ENCODE assay signal across 15 mouse cellular contexts in genomic region chr9:72166611-72167010, GRCm38 (mm10).
"Had no signal": no experiment of that assay in that cellular context is flagged by ENCODE, and none has a peak within 500 bp of the region (broad histone marks: within the 10 kb centered on the region; RNA-seq: fewer than 3 reads in every experiment).

No protein-coding gene starts in this region.

- DNase-seq: kidney, adult 18-20 months; kidney, postnatal 10 days; kidney, postnatal 4 days; lung, embryonic 14.5 days; lung, postnatal 10 days; lung, postnatal 4 days had no signal

- H3K4me3 ChIP-seq: intestine, embryonic 15.5 days; layer of hippocampus, adult 2 months; left cerebral cortex, adult 2 months; limb, embryonic 10.5 days; liver, embryonic 15.5 days; midbrain, embryonic 10.5 days; midbrain, embryonic 15.5 days; neural tube, embryonic 12.5 days had no signal

- H3K36me3 ChIP-seq: intestine, embryonic 15.5 days; limb, embryonic 10.5 days; liver, embryonic 15.5 days; midbrain, embryonic 10.5 days; midbrain, embryonic 15.5 days; neural tube, embryonic 12.5 days had no signal

- H3K9ac ChIP-seq: intestine, embryonic 15.5 days; liver, embryonic 15.5 days; lung, embryonic 14.5 days; midbrain, embryonic 15.5 days; neural tube, embryonic 12.5 days had no signal

- H3K27ac ChIP-seq: intestine, embryonic 15.5 days; layer of hippocampus, adult 2 months; left cerebral cortex, adult 2 months; limb, embryonic 10.5 days; liver, embryonic 15.5 days; midbrain, embryonic 10.5 days; midbrain, embryonic 15.5 days; neural tube, embryonic 12.5 days had no signal

- H3K27me3 ChIP-seq: intestine, embryonic 15.5 days; liver, embryonic 15.5 days; midbrain, embryonic 15.5 days; neural tube, embryonic 12.5 days had no signal

- H3K9me3 ChIP-seq: intestine, embryonic 15.5 days; limb, embryonic 10.5 days; liver, embryonic 15.5 days; midbrain, embryonic 10.5 days; midbrain, embryonic 15.5 days; neural tube, embryonic 12.5 days had no signal

- H3K4me2 ChIP-seq: intestine, embryonic 15.5 days; liver, embryonic 11.5 days; liver, embryonic 15.5 days; lung, embryonic 14.5 days; midbrain, embryonic 15.5 days; neural tube, embryonic 12.5 days had no signal
